ENCODE assay signal across 8 mouse cellular contexts in genomic region chr7:17058071-17058689, GRCm38 (mm10). TPM values are rescaled to one million over a fixed set of nuclear protein-coding genes. Genes with fewer than 3 reads are reported as not detected.
DNase-seq lines count a peak whose midpoint lies in the region; ATAC-seq lines count a peak whose summit lies in the region.

No protein-coding gene starts in this region.

- H3K9ac ChIP-seq in forebrain, embryonic 12.5 days = peak overlapping the region; percentile 40; the same call in 1 of the 2 replicates
- peak overlapping the region; percentile 87 for H3K9ac ChIP-seq in heart, embryonic 16.5 days (ENCODE audit: low read length)
- H3K9ac ChIP-seq in liver, embryonic 16.5 days (ENCODE audit: low read depth, low read length) = peak overlapping the region; percentile 77
- H3K9ac ChIP-seq in neural tube, embryonic 12.5 days = no peak overlapping the region

- H3K36me3 ChIP-seq in forebrain, embryonic 12.5 days (replicated peaks) = peaks cover 6% of the 10 kb centered on the region; the same call in 1 of the 2 replicates
- H3K36me3 ChIP-seq in heart, embryonic 16.5 days (ENCODE audit: control insufficient read depth, insufficient read depth) = peaks cover 27% of the 10 kb centered on the region
- H3K36me3 ChIP-seq in liver, embryonic 16.5 days (ENCODE audit: control insufficient read depth, insufficient read depth) = peaks cover 22% of the 10 kb centered on the region
- no peaks in the 10 kb centered on the region for H3K36me3 ChIP-seq in neural tube, embryonic 12.5 days

- peaks cover 73% of the 10 kb centered on the region for H3K4me1 ChIP-seq in forebrain, embryonic 12.5 days
- H3K4me1 ChIP-seq in heart, embryonic 16.5 days (ENCODE audit: control insufficient read depth, insufficient read depth, low read length) = peaks cover 44% of the 10 kb centered on the region
- peaks cover 87% of the 10 kb centered on the region for H3K4me1 ChIP-seq in liver, embryonic 16.5 days (ENCODE audit: control insufficient read depth, low read depth, low read length)
- H3K4me1 ChIP-seq in neural tube, embryonic 12.5 days = peaks cover 56% of the 10 kb centered on the region

- no peak overlapping the region for H3K4me3 ChIP-seq in forebrain, embryonic 12.5 days (replicated peaks)
- peak overlapping the region; percentile 71 for H3K4me3 ChIP-seq in heart, embryonic 16.5 days (ENCODE audit: low read length)
- peak overlapping the region; percentile 47 for H3K4me3 ChIP-seq in liver, embryonic 16.5 days (ENCODE audit: low read depth, low read length)
- no peak overlapping the region for H3K4me3 ChIP-seq in neural tube, embryonic 12.5 days

- H3K27me3 ChIP-seq in forebrain, embryonic 12.5 days = peaks cover 12% of the 10 kb centered on the region
- no peaks in the 10 kb centered on the region for H3K27me3 ChIP-seq in heart, embryonic 16.5 days (ENCODE audit: control insufficient read depth, insufficient read depth, low read length)
- no peaks in the 10 kb centered on the region for H3K27me3 ChIP-seq in liver, embryonic 16.5 days (ENCODE audit: control insufficient read depth, insufficient read depth, low read depth, low read length)
- H3K27me3 ChIP-seq in neural tube, embryonic 12.5 days (replicated peaks) = 0 out of 2 replicates have a peak, but pooled peaks cover 16% of the 10 kb centered on the region

- 4% methylated on average over 16 of the region's 16 CpGs for WGBS in forebrain, embryonic 12.5 days
- 1% methylated on average over 16 of the region's 16 CpGs for WGBS in heart, embryonic 16.5 days
- under 1% methylated on average over 15 of the region's 16 CpGs for WGBS in liver, embryonic 16.5 days (ENCODE audit: insufficient replicate concordance)
- WGBS in neural tube, embryonic 12.5 days = 5% methylated on average over 16 of the region's 16 CpGs

- peak overlapping the region; percentile 92 for H3K27ac ChIP-seq in forebrain, embryonic 12.5 days
- peak overlapping the region; percentile 100 for H3K27ac ChIP-seq in heart, embryonic 16.5 days (ENCODE audit: low read length)
- H3K27ac ChIP-seq in liver, embryonic 16.5 days (ENCODE audit: low read length) = peak overlapping the region; percentile 98
- peak overlapping the region; percentile 27; the same call in 1 of the 2 replicates for H3K27ac ChIP-seq in neural tube, embryonic 12.5 days

- H3K4me2 ChIP-seq in forebrain, embryonic 12.5 days = peak overlapping the region; percentile 26
- H3K4me2 ChIP-seq in heart, embryonic 16.5 days (ENCODE audit: low read depth, low read length) = peak overlapping the region; percentile 96
- H3K4me2 ChIP-seq in liver, embryonic 16.5 days (ENCODE audit: low read depth, low read length) = peak overlapping the region; percentile 73
- H3K4me2 ChIP-seq in neural tube, embryonic 12.5 days (replicated peaks) = peak overlapping the region; percentile 37

- peak; percentile 49 for ATAC-seq in forebrain, embryonic 12.5 days (ENCODE audit: low FRiP score)
- peak; percentile 83 for ATAC-seq in heart, embryonic 16.5 days (replicated peaks; ENCODE audit: extremely low read depth, insufficient read depth, low FRiP score)
- peak; percentile 61 for ATAC-seq in liver, embryonic 16.5 days (ENCODE audit: low read depth)
- ATAC-seq in neural tube, embryonic 12.5 days (ENCODE audit: low FRiP score, low read depth) = peak; percentile 11; the same call in 1 of the 2 replicates

- peak; percentile 46 for DNase-seq in CD4-positive helper T cell, adult 2 months (ENCODE audit: low read depth, low spot score)
- DNase-seq in adrenal gland, postnatal 36 days = peak; percentile 54 to 68
- peak; percentile 81 for DNase-seq in kidney, postnatal 10 days
- peak; percentile 76 for DNase-seq in thymus, postnatal 0 days (ENCODE audit: low spot score)

- H3K9me3 ChIP-seq in forebrain, embryonic 12.5 days = no peaks in the 10 kb centered on the region
- H3K9me3 ChIP-seq in heart, embryonic 16.5 days (replicated peaks; ENCODE audit: control insufficient read depth, low read length) = no peaks in the 10 kb centered on the region
- peaks cover 4% of the 10 kb centered on the region; the same call in 1 of the 2 replicates for H3K9me3 ChIP-seq in liver, embryonic 16.5 days (replicated peaks; ENCODE audit: control insufficient read depth, low read length)
- H3K9me3 ChIP-seq in neural tube, embryonic 12.5 days = no peaks in the 10 kb centered on the region

RNA-seq across cellular contexts. Expression of gene Hif3a, which starts 4.0 kb away (rescaled TPM):
- total RNA-seq in adrenal gland, postnatal 36 days (2021) = 1 to 10 TPM; 1.6 to 2.7 TPM
- polyA plus RNA-seq in forebrain, embryonic 12.5 days (2016; fragmentation: Nextera tagmentation; extraction: Ambion mirVana) = 8.7 and 9.9 TPM in 2 replicates
- polyA plus RNA-seq in heart, embryonic 16.5 days (2015; fragmentation: Nextera tagmentation; extraction: Ambion mirVana) = 36.3 and 43.4 TPM in 2 replicates
- polyA plus RNA-seq in liver, embryonic 16.5 days (2015; fragmentation: Nextera tagmentation; extraction: Ambion mirVana) = 36.0 and 43.3 TPM in 2 replicates
- 5.2 and 5.7 TPM in 2 replicates for polyA plus RNA-seq in neural tube, embryonic 12.5 days (2016; fragmentation: Nextera tagmentation; extraction: Ambion mirVana)
- polyA plus RNA-seq in thymus, postnatal 0 days (2015; fragmentation: Nextera tagmentation; extraction: Ambion mirVana) = 1.5 and 2.4 TPM in 2 replicates

RNA-seq across cellular contexts. Expression of gene Psg16, which starts 15.7 kb away (rescaled TPM):
- total RNA-seq in adrenal gland, postnatal 36 days (2021) = under 1 TPM; 0.30 to 0.46 TPM
- 0.26 and 0.27 TPM in 2 replicates for polyA plus RNA-seq in forebrain, embryonic 12.5 days (2016; fragmentation: Nextera tagmentation; extraction: Ambion mirVana)
- 0.17 and 0.22 TPM in 2 replicates for polyA plus RNA-seq in heart, embryonic 16.5 days (2015; fragmentation: Nextera tagmentation; extraction: Ambion mirVana)
- 0.20 and 0.25 TPM in 2 replicates for polyA plus RNA-seq in liver, embryonic 16.5 days (2015; fragmentation: Nextera tagmentation; extraction: Ambion mirVana)
- 0.27 and 0.28 TPM in 2 replicates for polyA plus RNA-seq in neural tube, embryonic 12.5 days (2016; fragmentation: Nextera tagmentation; extraction: Ambion mirVana)
- 0.05 and 0.08 TPM in 2 replicates for polyA plus RNA-seq in thymus, postnatal 0 days (2015; fragmentation: Nextera tagmentation; extraction: Ambion mirVana)

RNA-seq across cellular contexts. Expression of gene Ppp5c, which starts 30.5 kb away (rescaled TPM):
- 10 to 100 TPM; 71.5 to 87.2 TPM for total RNA-seq in adrenal gland, postnatal 36 days (2021)
- polyA plus RNA-seq in forebrain, embryonic 12.5 days (2016; fragmentation: Nextera tagmentation; extraction: Ambion mirVana) = 107 and 112 TPM in 2 replicates
- 105 and 108 TPM in 2 replicates for polyA plus RNA-seq in heart, embryonic 16.5 days (2015; fragmentation: Nextera tagmentation; extraction: Ambion mirVana)
- polyA plus RNA-seq in liver, embryonic 16.5 days (2015; fragmentation: Nextera tagmentation; extraction: Ambion mirVana) = 38.0 and 38.6 TPM in 2 replicates
- 112 and 113 TPM in 2 replicates for polyA plus RNA-seq in neural tube, embryonic 12.5 days (2016; fragmentation: Nextera tagmentation; extraction: Ambion mirVana)
- 120 TPM in 2 replicates for polyA plus RNA-seq in thymus, postnatal 0 days (2015; fragmentation: Nextera tagmentation; extraction: Ambion mirVana)

Comparison
In these comparisons a context has a peak if more than half of its experiments do, and no peak if none do; other contexts are left out.
1. ATAC-seq: peak in every context shown above with its lines; median percentile 83 in heart, embryonic 16.5 days; 61 in liver, embryonic 16.5 days; 49 in forebrain, embryonic 12.5 days; 11 in neural tube, embryonic 12.5 days.
2. H3K27ac ChIP-seq: peak in every context shown above with its lines; median percentile 100 in heart, embryonic 16.5 days; 98 in liver, embryonic 16.5 days; 92 in forebrain, embryonic 12.5 days; 27 in neural tube, embryonic 12.5 days.
3. H3K4me2 ChIP-seq: peak in every context shown above with its lines; median percentile 96 in heart, embryonic 16.5 days; 73 in liver, embryonic 16.5 days; 37 in neural tube, embryonic 12.5 days; 26 in forebrain, embryonic 12.5 days.
4. H3K4me3 ChIP-seq: peak in heart, embryonic 16.5 days (single experiment) and liver, embryonic 16.5 days (single experiment); none in forebrain, embryonic 12.5 days (single experiment) and neural tube, embryonic 12.5 days (single experiment).
5. Peak in every context shown above with its lines, with median percentiles within 50 percentile points of each other: DNase-seq.